In genomic region chr9:83294441-83294840, GRCm38 (mm10) we compare ENCODE assay signal across 17 mouse cellular contexts.
"Had no signal": no experiment of that assay in that cellular context is flagged by ENCODE, and none has a peak within 500 bp of the region (broad histone marks: within the 10 kb centered on the region; RNA-seq: fewer than 3 reads in every experiment).

No protein-coding gene starts in this region.

- H3K4me2 ChIP-seq: limb, embryonic 13.5 days; liver, embryonic 11.5 days; liver, embryonic 15.5 days; midbrain, embryonic 15.5 days; neural tube, embryonic 12.5 days had no signal

- H3K4me1 ChIP-seq: limb, embryonic 13.5 days; liver, embryonic 15.5 days; midbrain, embryonic 15.5 days; neural tube, embryonic 12.5 days had no signal

- H3K27ac ChIP-seq: kidney, postnatal 0 days; limb, embryonic 13.5 days; liver, embryonic 15.5 days; midbrain, embryonic 15.5 days; neural tube, embryonic 12.5 days had no signal

- H3K4me3 ChIP-seq: limb, embryonic 13.5 days; liver, embryonic 15.5 days; midbrain, embryonic 15.5 days; neural tube, embryonic 12.5 days had no signal

- H3K36me3 ChIP-seq: limb, embryonic 13.5 days; liver, embryonic 15.5 days; midbrain, embryonic 15.5 days; neural tube, embryonic 12.5 days had no signal

- ATAC-seq: lung, postnatal 0 days; midbrain, embryonic 15.5 days had no signal

- H3K27me3 ChIP-seq: limb, embryonic 13.5 days; liver, embryonic 15.5 days; midbrain, embryonic 15.5 days; neural tube, embryonic 12.5 days had no signal

- DNase-seq: kidney, adult 8-10 months; kidney, postnatal 36 days; layer of hippocampus, adult 9-11 months; layer of hippocampus, postnatal 36 days; lung, adult 2 months; lung, postnatal 36 days; right cerebral cortex, postnatal 4 days; spleen, adult 18-20 months; thymus, adult 18-20 months; thymus, postnatal 25 days had no signal

- H3K9ac ChIP-seq: limb, embryonic 13.5 days; liver, embryonic 15.5 days; midbrain, embryonic 15.5 days; neural tube, embryonic 12.5 days had no signal

- H3K9me3 ChIP-seq: limb, embryonic 13.5 days; liver, embryonic 15.5 days; midbrain, embryonic 15.5 days; neural tube, embryonic 12.5 days had no signal
